Mouse (Mus musculus): ENCODE results near the gene Slc13a5. TPM values are rescaled to one million over a fixed set of nuclear protein-coding genes. Genes with fewer than 3 reads are reported as not detected.

Slc13a5 gene
- polyA plus RNA-seq, 1 experiment from 2014 or later: 0.65 TPM

Other genes starting within 250 kb of the Slc13a5 start
- 0.11 and 0.27 TPM in 2 replicates for gene Aipl1, start 229.7 kb downstream of the Slc13a5 start, polyA plus RNA-seq (2015; fragmentation: Nextera tagmentation; extraction: Ambion mirVana)
- gene Pimreg, start 225.2 kb downstream of the Slc13a5 start, polyA plus RNA-seq (2015; fragmentation: Nextera tagmentation; extraction: Ambion mirVana): 64.1 and 80.3 TPM in 2 replicates
- gene Pitpnm3, start 131.4 kb downstream of the Slc13a5 start, polyA plus RNA-seq (2015; fragmentation: Nextera tagmentation; extraction: Ambion mirVana): 2.0 and 3.0 TPM in 2 replicates
- gene Gm43951, start 60.4 kb downstream of the Slc13a5 start, polyA plus RNA-seq (2015; fragmentation: Nextera tagmentation; extraction: Ambion mirVana): 1.6 TPM in 2 replicates
- gene 4933427D14Rik, start 59.8 kb downstream of the Slc13a5 start, polyA plus RNA-seq (2015; fragmentation: Nextera tagmentation; extraction: Ambion mirVana): 23.6 and 24.3 TPM in 2 replicates
- gene Txndc17, start 59.7 kb downstream of the Slc13a5 start, polyA plus RNA-seq (2015; fragmentation: Nextera tagmentation; extraction: Ambion mirVana): 131 and 138 TPM in 2 replicates
- 61.1 and 67.8 TPM in 2 replicates for gene Med31, start 51.6 kb downstream of the Slc13a5 start, polyA plus RNA-seq (2015; fragmentation: Nextera tagmentation; extraction: Ambion mirVana)
- 1.2 and 1.7 TPM in 2 replicates for gene Xaf1, start 34.4 kb upstream of the Slc13a5 start, polyA plus RNA-seq (2015; fragmentation: Nextera tagmentation; extraction: Ambion mirVana)
- not detected in 2 replicates for gene Fbxo39, start 47.2 kb upstream of the Slc13a5 start, polyA plus RNA-seq (2015; fragmentation: Nextera tagmentation; extraction: Ambion mirVana)
- 8.0 and 9.1 TPM in 2 replicates for gene Tekt1, start 95.2 kb upstream of the Slc13a5 start, polyA plus RNA-seq (2015; fragmentation: Nextera tagmentation; extraction: Ambion mirVana)
- gene Smtnl2, start 144.5 kb upstream of the Slc13a5 start, polyA plus RNA-seq (2015; fragmentation: Nextera tagmentation; extraction: Ambion mirVana): 4.5 and 8.0 TPM in 2 replicates
- not detected in 2 replicates for gene Ggt6, start 168.3 kb upstream of the Slc13a5 start, polyA plus RNA-seq (2015; fragmentation: Nextera tagmentation; extraction: Ambion mirVana)
- 94.8 and 98.2 TPM in 2 replicates for gene Mybbp1a, start 174.1 kb upstream of the Slc13a5 start, polyA plus RNA-seq (2015; fragmentation: Nextera tagmentation; extraction: Ambion mirVana)
- gene Spns2, start 222.7 kb upstream of the Slc13a5 start, polyA plus RNA-seq (2015; fragmentation: Nextera tagmentation; extraction: Ambion mirVana): 6.6 and 9.3 TPM in 2 replicates